Mouse (Mus musculus) forebrain, embryonic 14.5 days (tissue): ENCODE data around the gene C2cd5. TPM values are rescaled to one million over a fixed set of nuclear protein-coding genes. Genes with fewer than 3 reads are reported as not detected.

Source experiments
- ATAC-seq: fragments of 200-750 bp; cut with Nextera tagmentation; 2 replicates; pipeline ENCODE4 v1.8.0; 2017; ENCODE audit warnings: mild to moderate bottlenecking, moderate library complexity
- DNase-seq: peaks from one replicate; pipeline ENCODE4 v3.0.0-alpha.2; 2015; ENCODE audit warnings: low spot score
- H3K27ac ChIP-seq: fragments of 300-500 bp; sonication (generic); 2 replicates; pipeline ENCODE4 v1.5.1; 2014; ENCODE audit warnings: low read depth, mild to moderate bottlenecking, control low read depth, low read length, moderate library complexity
- H3K27me3 ChIP-seq: fragments of 300-500 bp; sonication (generic); replicated peaks from 2 replicates; pipeline ENCODE4 v1.6.1; 2014; ENCODE audit warnings: low read length, control low read depth, mixed read lengths; ENCODE audit not compliant: control insufficient read depth, insufficient read depth
- H3K36me3 ChIP-seq: fragments of 300-500 bp; sonication (generic); 2 replicates; pipeline ENCODE4 v1.6.1; 2014; ENCODE audit warnings: low read length, control low read depth; ENCODE audit not compliant: control insufficient read depth, insufficient read depth
- H3K4me1 ChIP-seq: fragments of 300-500 bp; sonication (generic); 2 replicates; pipeline ENCODE4 v1.6.1; 2014; ENCODE audit warnings: antibody characterized with exemption, low read length, control low read depth; ENCODE audit not compliant: control insufficient read depth, insufficient read depth
- H3K4me2 ChIP-seq: fragments of 300-500 bp; sonication (generic); 2 replicates; pipeline ENCODE4 v1.6.1; 2014; ENCODE audit warnings: mild to moderate bottlenecking, control low read depth, low read length
- H3K4me3 ChIP-seq: fragments of 300-500 bp; sonication (generic); 2 replicates; pipeline ENCODE4 v1.5.1; 2014; ENCODE audit warnings: low read depth, low read length, control low read depth
- H3K9ac ChIP-seq: fragments of 300-500 bp; sonication (generic); 2 replicates; pipeline ENCODE4 v1.6.1; 2014; ENCODE audit warnings: mild to moderate bottlenecking, low read length, control low read depth, moderate library complexity
- H3K9me3 ChIP-seq: fragments of 300-500 bp; sonication (generic); replicated peaks from 2 replicates; pipeline ENCODE4 v1.6.1; 2016; ENCODE audit warnings: low read length, control low read depth, mixed read lengths; ENCODE audit not compliant: control insufficient read depth
- WGBS: fragments of 180-500 bp; shearing (Covaris S2); extraction: QIAGEN DNeasy Blood & Tissue Kit; methylation state at CpG from one replicate; pipeline ENCODE4 v1.1.7; 2014; 5-methylcytosine and 5-hydroxymethylcytosine counted together
- polyA plus RNA-seq: library from polyadenylated mRNA; unstranded; fragments of >200 nt; fragmentation: Nextera tagmentation; extraction: Ambion mirVana; gene quantifications from 2 replicates; pipeline ENCODE4 v1.2.1, GENCODE M21; 2014

C2cd5 gene
- polyA plus RNA-seq, 1 experiment from 2014 or later: 23.3 TPM

DNA sequence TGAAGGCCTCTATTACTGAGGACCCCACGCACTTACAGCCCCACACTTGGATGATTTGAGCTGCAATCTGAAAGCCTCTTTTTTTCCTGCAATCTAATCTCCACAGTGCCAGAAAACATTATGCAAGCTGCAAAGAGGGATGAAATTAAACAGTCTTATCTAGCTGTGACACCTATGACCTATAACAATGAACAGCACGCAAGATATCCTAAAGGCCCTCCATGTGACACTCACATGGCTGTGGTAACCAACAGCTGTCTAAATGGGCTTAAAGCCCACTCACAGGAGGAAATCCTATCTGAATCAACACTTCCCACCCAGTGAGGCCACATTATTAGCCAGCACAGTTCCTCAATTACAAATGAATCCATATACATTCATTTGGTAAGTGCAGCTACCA lies 35.9 kb downstream of the C2cd5 start:
- Histone ChIP-seq H3K4me2 (no peak overlapping the region), H3K36me3 (peaks cover 13% of the 10 kb centered on the region), H3K4me1 (no peaks in the 10 kb centered on the region), H3K9me3 (no peaks in the 10 kb centered on the region), H3K27me3 (no peaks in the 10 kb centered on the region), H3K27ac (no peak overlapping the region), H3K9ac (no peak overlapping the region), H3K4me3 (no peak overlapping the region)
- DNase-seq: no peak
- ATAC-seq: no peak
- 85% methylated on average over 2 of the region's 2 CpGs for WGBS

DNA sequence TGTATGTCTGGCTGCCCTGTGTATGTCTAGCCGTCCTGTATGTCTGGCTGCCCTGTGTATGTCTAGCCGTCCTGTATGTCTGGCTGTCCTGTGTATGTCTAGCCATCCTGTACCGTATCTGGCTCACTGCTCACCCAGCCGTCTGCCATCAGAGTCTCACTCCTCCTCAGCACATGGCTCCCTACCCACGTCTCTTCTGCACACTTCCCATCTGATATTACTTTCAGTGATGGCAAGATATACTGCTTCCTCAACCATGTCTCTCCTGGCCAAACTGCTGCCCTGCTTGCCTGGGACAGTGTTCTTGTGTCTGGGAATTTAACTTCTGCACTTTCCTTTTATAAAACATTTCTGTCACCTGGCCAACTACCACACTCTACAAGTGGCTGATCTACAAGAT lies 42.3 kb downstream of the C2cd5 start:
- Histone ChIP-seq H3K27me3 (no peaks in the 10 kb centered on the region), H3K4me1 (no peaks in the 10 kb centered on the region), H3K9ac (no peak overlapping the region), H3K4me3 (no peak overlapping the region), H3K9me3 (no peaks in the 10 kb centered on the region), H3K27ac (no peak overlapping the region), H3K4me2 (no peak overlapping the region), H3K36me3 (peaks cover 12% of the 10 kb centered on the region; the same call in 1 of the 2 replicates)
- DNase-seq (no peak), ATAC-seq (no peak)
- 96% methylated on average over 5 of the region's 5 CpGs for WGBS

DNA sequence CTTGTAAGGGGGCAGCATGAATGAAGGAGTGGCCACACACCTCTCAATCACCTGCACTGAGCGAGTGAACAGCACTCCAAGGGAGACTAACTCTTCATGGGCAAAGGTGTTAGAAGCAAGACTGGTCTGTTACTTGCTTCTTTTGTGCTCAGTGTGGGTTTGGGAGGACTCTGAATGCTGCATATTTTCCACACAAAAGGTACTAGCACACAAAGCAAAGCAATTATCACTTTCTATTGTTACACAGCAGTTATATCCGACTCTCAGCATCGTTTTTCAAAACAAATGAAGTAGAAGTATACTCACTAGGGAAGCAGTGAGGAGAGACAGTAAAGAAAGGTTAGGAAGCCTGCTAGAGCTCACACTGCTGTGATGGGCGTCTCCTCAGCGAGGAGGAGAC lies 48.4 kb downstream of the C2cd5 start:
- ATAC-seq: no peak
- Histone ChIP-seq H3K9me3 (no peaks in the 10 kb centered on the region), H3K27ac (no peak overlapping the region), H3K4me1 (no peaks in the 10 kb centered on the region), H3K27me3 (no peaks in the 10 kb centered on the region), H3K4me2 (no peak overlapping the region), H3K36me3 (peaks cover 33% of the 10 kb centered on the region), H3K9ac (no peak overlapping the region), H3K4me3 (no peak overlapping the region)
- WGBS: 77% methylated on average over 5 of the region's 5 CpGs
- DNase-seq: no peak

DNA sequence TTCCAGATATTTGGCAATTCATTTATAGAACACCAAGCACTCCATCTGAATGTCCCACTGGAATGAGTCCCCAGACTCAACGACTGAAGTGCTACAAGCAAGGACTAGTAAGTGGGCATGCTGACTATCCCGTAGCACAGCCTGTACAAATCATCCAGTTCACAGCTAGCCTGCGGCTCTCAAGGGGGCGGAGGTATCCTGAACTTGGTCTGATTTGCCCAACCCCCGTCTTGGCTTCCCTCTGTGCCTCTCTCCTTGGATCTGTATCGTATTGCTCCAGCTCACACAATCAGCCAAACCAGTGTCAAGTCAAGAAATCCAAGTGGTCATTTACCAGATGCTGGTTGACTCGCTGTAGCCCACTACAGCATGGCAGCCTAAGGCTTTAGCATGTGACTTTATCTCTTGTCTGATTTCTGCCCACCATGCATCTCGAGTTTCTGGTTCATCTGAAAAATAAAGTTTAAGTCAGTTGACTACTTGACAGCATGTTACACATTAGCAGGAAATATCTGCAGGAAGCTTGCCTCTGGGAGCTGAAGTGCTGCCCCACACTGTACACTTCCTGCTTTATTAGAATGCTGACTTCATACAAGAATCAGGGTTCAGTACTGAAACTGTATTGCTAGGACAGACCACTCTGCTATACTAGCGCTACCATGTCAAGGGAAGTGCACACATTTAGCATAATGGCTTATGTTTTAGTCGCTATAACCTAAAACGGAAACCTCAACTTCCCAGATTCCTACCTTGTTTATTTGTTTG lies 50.0 kb downstream of the C2cd5 start:
- DNase-seq (no peak), ATAC-seq (no peak)
- Histone ChIP-seq H3K9ac (no peak overlapping the region), H3K27ac (no peak overlapping the region), H3K27me3 (no peaks in the 10 kb centered on the region), H3K9me3 (no peaks in the 10 kb centered on the region), H3K4me3 (no peak overlapping the region), H3K36me3 (peaks cover 25% of the 10 kb centered on the region), H3K4me2 (no peak overlapping the region), H3K4me1 (no peaks in the 10 kb centered on the region)
- WGBS: 87% methylated on average over 11 of the region's 11 CpGs

DNA sequence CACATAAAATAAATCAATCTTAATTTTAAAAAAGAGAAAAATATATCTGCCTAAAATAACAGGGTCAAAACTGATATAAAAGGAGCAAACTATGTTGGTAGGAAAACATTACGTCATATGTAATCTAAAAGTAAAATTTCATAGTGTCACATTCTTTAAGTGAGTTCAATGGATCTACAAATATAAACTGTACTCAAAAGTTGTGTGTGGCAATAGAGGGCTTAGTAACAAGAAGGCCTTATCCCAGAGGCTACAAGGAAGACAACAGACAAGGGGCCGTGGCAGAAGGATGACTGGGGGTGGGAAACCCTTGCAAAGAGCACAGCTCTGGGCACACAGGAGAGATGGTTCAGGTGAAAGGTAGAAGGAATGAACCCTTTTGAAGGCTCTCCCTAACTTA lies 50.8 kb downstream of the C2cd5 start:
- peaks cover 25% of the 10 kb centered on the region for H3K36me3 ChIP-seq
- no peaks in the 10 kb centered on the region for H3K4me1 ChIP-seq
- ATAC-seq (no peak), DNase-seq (no peak)
- no peak overlapping the region for H3K4me2 ChIP-seq
- 97% methylated on average over 2 of the region's 2 CpGs for WGBS
- H3K27me3 ChIP-seq: no peaks in the 10 kb centered on the region
- H3K4me3 ChIP-seq: no peak overlapping the region
- no peak overlapping the region for H3K27ac ChIP-seq
- H3K9me3 ChIP-seq: no peaks in the 10 kb centered on the region
- no peak overlapping the region for H3K9ac ChIP-seq

DNA sequence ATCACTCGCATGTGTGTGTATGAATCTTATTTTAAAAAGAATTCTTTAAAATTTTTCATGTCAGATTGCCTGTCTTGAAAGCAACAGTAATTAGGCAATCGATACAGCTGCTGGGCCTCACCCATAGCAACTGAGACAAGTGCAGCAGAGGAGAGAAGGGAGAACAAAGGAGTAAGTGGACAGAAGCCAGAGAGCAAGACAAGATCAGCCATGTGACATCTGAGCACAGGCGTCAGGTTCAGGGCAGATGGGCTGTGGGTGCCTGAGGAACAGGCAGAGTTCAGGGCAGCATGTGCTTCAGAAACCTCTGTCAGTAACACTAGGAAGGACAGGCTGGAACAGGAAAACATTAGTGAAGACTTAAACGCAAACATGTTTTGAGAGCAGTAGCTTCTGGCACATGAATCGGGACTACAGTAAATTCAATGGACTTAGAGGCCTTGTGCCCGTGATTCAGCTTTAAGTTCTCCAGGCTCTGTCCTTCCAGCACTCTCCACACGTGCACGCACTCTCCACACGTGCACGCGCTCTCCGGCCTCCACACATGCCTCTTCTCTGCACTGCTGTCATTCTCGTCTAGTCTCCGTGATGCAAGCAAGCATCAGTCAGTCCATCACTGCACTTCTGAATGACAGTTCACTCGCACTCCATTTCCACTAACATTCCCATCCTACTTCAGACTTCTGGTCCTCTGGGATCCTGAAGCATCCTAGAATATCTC lies 52.2 kb downstream of the C2cd5 start:
- H3K4me3 ChIP-seq: no peak overlapping the region
- peaks cover 25% of the 10 kb centered on the region for H3K36me3 ChIP-seq
- DNase-seq (no peak), ATAC-seq (no peak)
- H3K4me2 ChIP-seq: no peak overlapping the region
- no peaks in the 10 kb centered on the region for H3K9me3 ChIP-seq
- H3K9ac ChIP-seq: no peak overlapping the region
- H3K27me3 ChIP-seq: no peaks in the 10 kb centered on the region
- H3K27ac ChIP-seq: no peak overlapping the region
- WGBS: 87% methylated on average over 15 of the region's 15 CpGs
- H3K4me1 ChIP-seq: no peaks in the 10 kb centered on the region

DNA sequence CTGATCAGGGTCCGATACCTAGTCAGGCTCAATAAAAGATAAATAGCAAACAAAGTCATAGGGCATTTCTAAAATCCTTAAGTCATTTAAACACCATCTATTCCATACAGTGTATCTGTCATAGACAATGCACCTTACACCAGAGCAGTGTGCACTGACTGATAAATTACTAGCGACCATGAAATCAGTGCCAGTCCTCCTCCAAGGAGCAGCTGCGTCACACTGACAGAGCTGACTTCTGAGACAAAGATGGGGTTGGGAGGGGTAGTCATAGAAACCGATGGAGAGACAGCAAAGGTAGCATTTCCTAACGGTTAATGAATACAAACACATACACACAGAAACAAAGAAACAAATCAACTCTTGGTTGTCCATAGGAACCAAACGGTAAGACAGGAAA lies 58.4 kb downstream of the C2cd5 start:
- Histone ChIP-seq H3K4me2 (no peak overlapping the region), H3K4me1 (no peaks in the 10 kb centered on the region), H3K9ac (no peak overlapping the region), H3K36me3 (peaks cover 41% of the 10 kb centered on the region), H3K27ac (no peak overlapping the region), H3K4me3 (no peak overlapping the region), H3K9me3 (no peaks in the 10 kb centered on the region), H3K27me3 (no peaks in the 10 kb centered on the region)
- WGBS: 75% methylated on average over 6 of the region's 6 CpGs
- DNase-seq: peak; percentile 16
- no peak for ATAC-seq

DNA sequence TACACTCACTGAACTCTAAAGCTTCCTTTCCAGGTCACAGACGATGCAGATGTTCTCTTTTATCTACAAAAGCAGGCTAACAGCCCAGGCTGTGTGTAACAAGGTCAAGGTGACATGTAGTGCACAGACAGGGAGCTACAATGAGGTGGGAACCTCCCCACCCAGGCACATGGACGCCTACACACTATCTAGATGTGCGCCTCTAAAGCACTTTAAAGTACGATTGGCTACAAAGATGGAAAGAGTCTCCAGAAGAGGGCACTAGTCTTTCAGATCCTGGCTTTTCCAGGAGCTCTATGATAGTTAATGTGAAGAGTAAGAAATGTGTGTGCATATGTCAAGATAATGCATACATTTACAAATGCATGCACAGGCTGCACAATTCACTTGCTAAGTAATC lies 64.7 kb downstream of the C2cd5 start:
- 62% methylated on average over 4 of the region's 4 CpGs for whole genome bisulfite sequencing
- no peaks in the 10 kb centered on the region for H3K9me3 ChIP-seq
- no peak for ATAC-seq
- no peaks in the 10 kb centered on the region for H3K4me1 ChIP-seq
- DNase-seq: peak; percentile 36
- peaks cover 80% of the 10 kb centered on the region for H3K36me3 ChIP-seq
- no peak overlapping the region for H3K4me3 ChIP-seq
- H3K9ac ChIP-seq: no peak overlapping the region
- no peaks in the 10 kb centered on the region for H3K27me3 ChIP-seq
- H3K27ac ChIP-seq: no peak overlapping the region
- no peak overlapping the region for H3K4me2 ChIP-seq

DNA sequence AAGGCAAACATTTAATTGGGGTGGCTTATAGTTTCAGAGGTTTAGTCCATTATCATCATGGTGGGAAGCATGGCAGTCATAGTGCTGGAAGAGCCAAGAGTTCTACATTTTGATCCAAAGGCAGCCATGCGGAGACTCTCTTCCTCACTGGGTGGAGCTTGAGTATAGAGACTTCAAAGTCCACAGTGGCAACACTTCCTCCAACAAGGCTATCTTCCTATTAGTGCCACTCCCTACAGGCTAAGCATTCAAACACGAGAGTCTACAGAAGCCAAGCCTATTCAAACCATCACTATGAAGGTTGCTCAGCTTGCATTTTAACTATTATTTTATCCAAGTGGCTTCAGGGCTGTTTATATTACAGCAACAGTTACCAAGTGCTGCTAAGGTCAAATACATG lies 65.4 kb downstream of the C2cd5 start:
- Histone ChIP-seq H3K4me1 (no peaks in the 10 kb centered on the region), H3K4me2 (no peak overlapping the region), H3K27ac (no peak overlapping the region), H3K4me3 (no peak overlapping the region), H3K9ac (no peak overlapping the region), H3K9me3 (no peaks in the 10 kb centered on the region), H3K36me3 (peaks cover 83% of the 10 kb centered on the region), H3K27me3 (no peaks in the 10 kb centered on the region)
- no peak for DNase-seq
- ATAC-seq: no peak
- WGBS: 92% methylated on average over 2 of the region's 2 CpGs
